Mouse (Mus musculus) hindbrain, embryonic 12.5 days (tissue): ENCODE measurements at regions not wholly inside any gene's neighbourhood (a gene's known extent, or its start where the extent isn't known, plus 50 kb on each side); places are given as distances from the start of the nearest gene placed in this dataset.
"Not testable (repeated sequence)": the region's sequence is repeated elsewhere in the genome, so short reads cannot be mapped to it uniquely, and the experiment has no call there.

Experiments
- ATAC-seq: fragments of 200-750 bp; cut with Nextera tagmentation; 2 replicates; pipeline ENCODE4 v1.8.0; 2017; ENCODE audit warnings: moderate TSS enrichment; ENCODE audit not compliant: low FRiP score
- H3K27ac ChIP-seq: fragments of 300-500 bp; sonication (generic); 2 replicates; pipeline ENCODE4 v1.5.1; 2016; ENCODE audit warnings: mild to moderate bottlenecking
- H3K27me3 ChIP-seq: fragments of 300-500 bp; sonication (generic); 2 replicates; pipeline ENCODE4 v1.6.1; 2016; ENCODE audit warnings: mild to moderate bottlenecking
- H3K36me3 ChIP-seq: fragments of 300-500 bp; sonication (generic); 2 replicates; pipeline ENCODE4 v1.6.1; 2016; ENCODE audit warnings: mild to moderate bottlenecking
- H3K4me1 ChIP-seq: fragments of 300-500 bp; sonication (generic); 2 replicates; pipeline ENCODE4 v1.6.1; 2016
- H3K4me2 ChIP-seq: fragments of 300-500 bp; sonication (generic); replicated peaks from 2 replicates; pipeline ENCODE4 v1.6.1; 2016; ENCODE audit warnings: mild to moderate bottlenecking
- H3K4me3 ChIP-seq: fragments of 300-500 bp; sonication (generic); 2 replicates; pipeline ENCODE4 v1.5.1; 2016; ENCODE audit warnings: mild to moderate bottlenecking
- H3K9ac ChIP-seq: fragments of 300-500 bp; sonication (generic); 2 replicates; pipeline ENCODE4 v1.6.1; 2016; ENCODE audit warnings: mild to moderate bottlenecking, moderate library complexity
- H3K9me3 ChIP-seq: fragments of 300-500 bp; sonication (generic); replicated peaks from 2 replicates; pipeline ENCODE4 v1.6.1; 2016; ENCODE audit warnings: mild to moderate bottlenecking
- WGBS: fragments of 180-500 bp; shearing (Covaris S2); methylation state at CpG from one replicate; pipeline ENCODE4 v1.1.7; 2016; 5-methylcytosine and 5-hydroxymethylcytosine counted together

- no peak overlapping the region for H3K27ac ChIP-seq
- no peaks in the 10 kb centered on the region for H3K4me1 ChIP-seq
- no peak overlapping the region for H3K4me3 ChIP-seq
- no peak overlapping the region for H3K9ac ChIP-seq
- ATAC-seq, result no peak
- 92% methylated on average over 2 of the region's 2 CpGs for WGBS
- H3K27me3 ChIP-seq, result no peaks in the 10 kb centered on the region
- no peaks in the 10 kb centered on the region for H3K9me3 ChIP-seq
- H3K36me3 ChIP-seq, result no peaks in the 10 kb centered on the region
- H3K4me2 ChIP-seq, result no peak overlapping the region
Observed at GRCm38 (mm10) chr16:46878739-46879138, 380.4 kb upstream of the Nectin3 start.

GRCm38 (mm10) chr16:46863959-46864358, 365.6 kb upstream of the Nectin3 start:
- H3K4me1 ChIP-seq, result no peaks in the 10 kb centered on the region
- no peaks in the 10 kb centered on the region for H3K9me3 ChIP-seq
- H3K4me3 ChIP-seq, result no peak overlapping the region
- no peak overlapping the region for H3K4me2 ChIP-seq
- no peak overlapping the region for H3K9ac ChIP-seq
- ATAC-seq, result no peak
- H3K27me3 ChIP-seq, result no peaks in the 10 kb centered on the region
- H3K36me3 ChIP-seq, result no peaks in the 10 kb centered on the region
- H3K27ac ChIP-seq, result no peak overlapping the region
- 96% methylated on average over 2 of the region's 2 CpGs for WGBS

- H3K36me3 ChIP-seq, result no peaks in the 10 kb centered on the region
- no peak overlapping the region for H3K9ac ChIP-seq
- H3K9me3 ChIP-seq, result no peaks in the 10 kb centered on the region
- no peak overlapping the region for H3K27ac ChIP-seq
- H3K4me3 ChIP-seq, result no peak overlapping the region
- H3K27me3 ChIP-seq, result no peaks in the 10 kb centered on the region
- no peak overlapping the region for H3K4me2 ChIP-seq
- H3K4me1 ChIP-seq, result no peaks in the 10 kb centered on the region
- 83% methylated on average over 4 of the region's 4 CpGs for WGBS
- no peak for ATAC-seq
Observed at GRCm38 (mm10) chr16:46849534-46849933, 351.2 kb upstream of the Nectin3 start.

- ATAC-seq, result no peak
- H3K4me2 ChIP-seq, result no peak overlapping the region
- H3K36me3 ChIP-seq, result no peaks in the 10 kb centered on the region
- H3K9me3 ChIP-seq, result no peaks in the 10 kb centered on the region
- H3K9ac ChIP-seq, result no peak overlapping the region
- H3K4me1 ChIP-seq, result no peaks in the 10 kb centered on the region
- no peaks in the 10 kb centered on the region for H3K27me3 ChIP-seq
- no peak overlapping the region for H3K4me3 ChIP-seq
- no peak overlapping the region for H3K27ac ChIP-seq
Observed at GRCm38 (mm10) chr16:46848755-46849154, 350.4 kb upstream of the Nectin3 start.

- 59% methylated on average over 3 of the region's 3 CpGs for WGBS
- Histone ChIP-seq H3K36me3 (no peaks in the 10 kb centered on the region), H3K27me3 (no peaks in the 10 kb centered on the region), H3K27ac (no peak overlapping the region), H3K9me3 (no peaks in the 10 kb centered on the region), H3K4me2 (no peak overlapping the region), H3K9ac (no peak overlapping the region), H3K4me3 (no peak overlapping the region), H3K4me1 (no peaks in the 10 kb centered on the region)
- no peak for ATAC-seq
Observed at GRCm38 (mm10) chr16:46847707-46848356, 349.5 kb upstream of the Nectin3 start.

GRCm38 (mm10) chr16:46841179-46841578, 342.9 kb upstream of the Nectin3 start:
- Histone ChIP-seq H3K27me3 (no peaks in the 10 kb centered on the region), H3K9me3 (no peaks in the 10 kb centered on the region), H3K4me3 (no peak overlapping the region), H3K9ac (no peak overlapping the region), H3K27ac (no peak overlapping the region), H3K4me1 (no peaks in the 10 kb centered on the region), H3K36me3 (no peaks in the 10 kb centered on the region), H3K4me2 (no peak overlapping the region)
- 88% methylated on average over 2 of the region's 2 CpGs for WGBS
- ATAC-seq, result no peak

GRCm38 (mm10) chr16:46840764-46841163, 342.4 kb upstream of the Nectin3 start:
- Histone ChIP-seq H3K4me2 (no peak overlapping the region), H3K4me1 (no peaks in the 10 kb centered on the region), H3K27ac (no peak overlapping the region), H3K36me3 (no peaks in the 10 kb centered on the region), H3K9me3 (no peaks in the 10 kb centered on the region), H3K4me3 (no peak overlapping the region), H3K9ac (no peak overlapping the region), H3K27me3 (no peaks in the 10 kb centered on the region)
- no peak for ATAC-seq

GRCm38 (mm10) chr16:46825147-46825546, 326.8 kb upstream of the Nectin3 start:
- H3K9me3 ChIP-seq, result no peaks in the 10 kb centered on the region
- no peak overlapping the region for H3K4me3 ChIP-seq
- 76% methylated on average over 2 of the region's 2 CpGs for WGBS
- H3K27ac ChIP-seq, result no peak overlapping the region
- no peaks in the 10 kb centered on the region for H3K27me3 ChIP-seq
- no peaks in the 10 kb centered on the region for H3K36me3 ChIP-seq
- no peaks in the 10 kb centered on the region for H3K4me1 ChIP-seq
- H3K9ac ChIP-seq, result no peak overlapping the region
- no peak overlapping the region for H3K4me2 ChIP-seq
- ATAC-seq, result no peak

GRCm38 (mm10) chr16:46822753-46823152, 324.4 kb upstream of the Nectin3 start:
- no peak overlapping the region for H3K4me3 ChIP-seq
- H3K4me1 ChIP-seq, result no peaks in the 10 kb centered on the region
- H3K36me3 ChIP-seq, result no peaks in the 10 kb centered on the region
- no peak overlapping the region for H3K9ac ChIP-seq
- no peak for ATAC-seq
- H3K9me3 ChIP-seq, result no peaks in the 10 kb centered on the region
- no peak overlapping the region for H3K27ac ChIP-seq
- H3K27me3 ChIP-seq, result no peaks in the 10 kb centered on the region
- no peak overlapping the region for H3K4me2 ChIP-seq
- 44% methylated on average over 3 of the region's 3 CpGs for WGBS

- ATAC-seq, result no peak
- Histone ChIP-seq H3K27me3 (no peaks in the 10 kb centered on the region), H3K9me3 (no peaks in the 10 kb centered on the region), H3K4me2 (no peak overlapping the region), H3K36me3 (no peaks in the 10 kb centered on the region), H3K4me3 (no peak overlapping the region), H3K4me1 (no peaks in the 10 kb centered on the region), H3K27ac (no peak overlapping the region), H3K9ac (no peak overlapping the region)
- WGBS, result 88% methylated on average over 1 of the region's 1 CpGs
Observed at GRCm38 (mm10) chr16:46818215-46818614, 319.9 kb upstream of the Nectin3 start.

- H3K9ac ChIP-seq, H3K27me3 ChIP-seq, H3K4me3 ChIP-seq, ATAC-seq, H3K4me2 ChIP-seq, H3K9me3 ChIP-seq, H3K4me1 ChIP-seq, H3K27ac ChIP-seq, H3K36me3 ChIP-seq: not testable (repeated sequence)
Observed at GRCm38 (mm10) chr16:46811835-46812234, 313.5 kb upstream of the Nectin3 start.

GRCm38 (mm10) chr16:46807476-46807875, 309.2 kb upstream of the Nectin3 start:
- no peak overlapping the region for H3K9ac ChIP-seq

GRCm38 (mm10) chr16:46776367-46776766, 278.0 kb upstream of the Nectin3 start:
- ATAC-seq, result no peak
- Histone ChIP-seq H3K9me3 (no peaks in the 10 kb centered on the region), H3K36me3 (no peaks in the 10 kb centered on the region), H3K9ac (no peak overlapping the region), H3K4me3 (no peak overlapping the region), H3K27ac (no peak overlapping the region), H3K4me1 (no peaks in the 10 kb centered on the region), H3K4me2 (no peak overlapping the region), H3K27me3 (no peaks in the 10 kb centered on the region)
- WGBS, result 42% methylated on average over 5 of the region's 5 CpGs

More at GRCm38 (mm10) chr16:46807476-46807875, 309.2 kb upstream of the Nectin3 start:
- Histone ChIP-seq H3K4me1 (no peaks in the 10 kb centered on the region), H3K27me3 (no peaks in the 10 kb centered on the region), H3K4me2 (no peak overlapping the region), H3K4me3 (no peak overlapping the region), H3K27ac (no peak overlapping the region), H3K36me3 (no peaks in the 10 kb centered on the region), H3K9me3 (no peaks in the 10 kb centered on the region)
- 89% methylated on average over 2 of the region's 2 CpGs for WGBS
- no peak for ATAC-seq
